ENCODE assay signal across 15 mouse cellular contexts in genomic region chr11:32748800-32749199, GRCm38 (mm10).
"Had no signal": no experiment of that assay in that cellular context is flagged by ENCODE, and none has a peak within 500 bp of the region (broad histone marks: within the 10 kb centered on the region; RNA-seq: fewer than 3 reads in every experiment).

No protein-coding gene starts in this region.

- H3K4me3 ChIP-seq: left cerebral cortex, adult 2 months; limb, embryonic 10.5 days; lung, embryonic 15.5 days; megakaryocyte, embryonic 14.5 days; neural tube, embryonic 13.5 days; stomach, embryonic 15.5 days had no signal

- DNase-seq: kidney, adult 2 months; kidney, postnatal 14 days; lung, postnatal 14 days; retina, postnatal 1 day; thymus, adult 2 months; thymus, postnatal 4 days had no signal

- H3K27ac ChIP-seq: left cerebral cortex, adult 2 months; limb, embryonic 10.5 days; lung, embryonic 15.5 days; macrophage; neural tube, embryonic 13.5 days; stomach, embryonic 15.5 days had no signal

- H3K9me3 ChIP-seq: limb, embryonic 10.5 days; lung, embryonic 15.5 days; neural tube, embryonic 13.5 days; stomach, embryonic 15.5 days had no signal

- H3K9ac ChIP-seq: lung, embryonic 15.5 days; neural tube, embryonic 13.5 days; stomach, embryonic 15.5 days had no signal

- H3K27me3 ChIP-seq: lung, embryonic 15.5 days; megakaryocyte, embryonic 14.5 days; neural tube, embryonic 13.5 days; stomach, embryonic 15.5 days had no signal

- H3K4me1 ChIP-seq: neural tube, embryonic 13.5 days; stomach, embryonic 15.5 days had no signal

- ATAC-seq: midbrain, embryonic 16.5 days had no signal

- H3K4me2 ChIP-seq: lung, embryonic 15.5 days; midbrain, embryonic 11.5 days; neural tube, embryonic 13.5 days; stomach, embryonic 15.5 days had no signal
